Mouse (Mus musculus) adrenal gland, adult (tissue): ENCODE measurements around the gene Scrn1.
A peak's percentile ranks its signal among the peaks of the same experiment; 100 is the strongest.

ENCODE experiments used
- DNase-seq, 2 experiments: peaks; one replicate each; pipeline ENCODE4 v3.0.0; 2022 to 2023; ENCODE audit warnings: low spot score in 1 of 2; ENCODE audit not compliant: inconsistent age in 2 of 2

Scrn1 gene

DNA sequence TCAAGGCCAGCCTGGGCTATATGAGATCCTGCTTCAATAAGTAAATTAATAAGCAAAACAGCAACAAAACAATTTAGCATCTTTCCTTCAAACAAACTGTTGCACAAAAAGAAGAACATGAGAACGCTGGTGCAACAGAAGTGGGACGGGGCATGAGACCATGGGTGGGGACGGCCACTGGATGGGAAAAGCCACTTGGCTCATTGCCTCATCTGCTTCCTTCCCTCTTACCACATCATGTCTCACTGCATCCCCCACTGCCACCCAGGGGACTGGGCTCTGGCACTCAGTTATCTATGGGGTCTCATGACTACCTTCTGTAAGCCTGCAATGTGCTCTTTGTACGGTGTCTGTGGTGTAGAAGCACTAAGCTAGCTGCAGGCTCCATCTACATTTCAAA is 30.8 kb downstream of the Scrn1 start:
- DNase-seq, result peak in 1 of 2 experiments; percentile 74

DNA sequence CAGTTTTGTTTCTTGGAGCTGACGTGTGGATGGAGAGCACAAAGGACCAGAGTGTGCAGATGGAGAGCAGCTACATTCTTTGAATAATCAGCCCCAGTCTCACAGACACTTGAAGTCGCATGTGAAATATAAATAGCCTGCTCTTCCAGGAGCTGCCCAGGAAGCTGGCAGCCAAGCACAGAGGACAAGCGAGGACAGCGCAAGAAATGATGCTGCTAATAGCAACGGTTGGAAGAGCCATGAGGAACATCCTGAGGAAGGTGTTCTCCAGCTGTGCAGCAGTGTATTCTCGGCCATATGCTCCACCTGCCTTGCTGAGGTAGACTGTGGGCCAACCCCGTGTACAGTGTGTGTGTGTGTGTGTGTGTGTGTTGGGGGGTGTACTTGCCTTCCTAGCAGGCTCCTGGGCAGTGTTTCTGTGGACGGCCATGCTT is 35.2 kb downstream of the Scrn1 start:
- DNase-seq, result no peak

DNA sequence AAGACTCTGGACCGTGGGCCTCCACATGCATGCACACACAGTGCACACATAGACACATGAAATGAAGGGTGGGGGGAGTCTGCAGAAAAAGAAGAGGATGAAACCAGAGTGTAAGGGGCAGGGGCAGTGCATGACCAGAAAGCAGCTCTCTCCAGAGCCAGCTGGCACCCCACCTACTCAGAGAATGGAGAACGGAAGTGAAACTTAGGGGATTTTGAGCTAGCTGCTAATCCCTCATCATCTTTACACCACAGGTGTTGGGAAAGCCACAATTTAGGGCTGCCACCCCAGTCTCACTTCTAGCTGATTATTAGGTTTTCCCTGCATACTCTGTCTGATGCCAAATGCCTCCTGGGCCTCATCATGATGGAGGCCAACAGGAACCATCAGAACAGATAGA is 36.1 kb downstream of the Scrn1 start:
- DNase-seq, result no peak

DNA sequence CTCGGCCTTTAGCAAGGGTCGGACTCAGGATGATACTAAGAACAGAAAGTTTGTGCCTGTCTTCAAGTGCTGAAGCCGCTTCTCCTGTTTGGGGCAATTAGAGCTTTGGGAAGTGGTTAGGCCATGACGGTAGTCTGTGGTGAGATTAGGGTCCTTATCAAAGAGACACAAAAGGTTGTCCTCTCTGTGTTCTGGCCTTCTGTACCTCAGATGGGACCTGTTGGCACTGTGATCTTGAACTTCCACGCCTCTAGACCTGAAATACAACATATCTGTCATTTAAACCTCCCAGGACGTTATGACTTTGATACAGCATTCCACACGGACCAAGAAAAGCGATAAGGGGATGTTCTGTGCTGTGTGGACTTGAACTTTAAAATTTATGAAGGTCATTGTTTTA is 37.6 kb downstream of the Scrn1 start:
- peak in 1 of 2 experiments; percentile 54 for DNase-seq

DNA sequence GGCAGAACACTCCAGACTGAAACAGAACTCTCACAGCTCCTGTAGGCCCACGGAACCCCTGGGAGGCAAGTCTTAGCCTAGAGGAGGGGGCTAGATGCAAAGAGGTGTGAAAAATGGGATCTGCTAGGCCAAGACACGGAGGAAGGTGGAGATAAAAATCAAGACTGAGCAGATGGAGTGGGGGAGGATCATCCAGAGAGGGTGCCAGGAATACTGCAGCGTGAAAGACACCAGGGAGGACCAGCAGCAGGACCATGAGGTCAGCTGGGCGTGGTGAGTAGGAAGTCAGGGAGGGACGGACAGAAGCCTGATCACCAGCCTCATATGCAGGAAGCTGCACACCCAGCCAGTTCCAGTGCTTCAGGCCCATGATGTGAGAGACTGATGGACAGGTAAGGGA is 47.5 kb downstream of the Scrn1 start:
- no peak for DNase-seq

DNA sequence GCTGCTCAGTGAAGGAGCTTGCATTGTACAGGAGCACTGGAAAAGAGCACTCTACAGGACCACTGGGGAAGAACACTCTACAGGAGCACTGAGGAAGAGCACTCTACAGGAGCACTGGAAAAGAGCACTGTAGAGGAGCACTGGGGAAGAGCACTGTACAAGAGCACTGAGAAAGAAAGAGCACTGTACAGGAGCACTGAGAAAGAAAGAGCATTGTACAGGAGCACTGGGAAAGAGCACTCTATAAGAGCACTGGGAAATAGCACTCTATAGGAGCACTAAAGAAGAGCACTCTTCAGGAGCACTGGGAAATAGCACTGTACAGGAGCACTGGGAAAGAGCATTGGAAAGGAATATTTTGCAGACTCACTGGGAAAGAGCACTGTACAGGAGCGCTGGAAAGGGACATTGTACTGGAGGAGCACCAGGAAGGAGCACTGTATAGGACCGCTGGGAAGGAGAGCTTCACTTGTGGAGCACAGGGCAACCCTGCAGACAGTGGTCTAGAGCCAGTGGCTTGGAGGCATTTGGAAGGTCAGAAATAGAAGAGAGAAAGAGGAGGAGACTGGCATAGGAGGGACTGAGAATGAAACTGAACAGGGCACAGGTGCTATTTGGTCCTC is 49.7 kb downstream of the Scrn1 start:
- DNase-seq, result no peak

DNA sequence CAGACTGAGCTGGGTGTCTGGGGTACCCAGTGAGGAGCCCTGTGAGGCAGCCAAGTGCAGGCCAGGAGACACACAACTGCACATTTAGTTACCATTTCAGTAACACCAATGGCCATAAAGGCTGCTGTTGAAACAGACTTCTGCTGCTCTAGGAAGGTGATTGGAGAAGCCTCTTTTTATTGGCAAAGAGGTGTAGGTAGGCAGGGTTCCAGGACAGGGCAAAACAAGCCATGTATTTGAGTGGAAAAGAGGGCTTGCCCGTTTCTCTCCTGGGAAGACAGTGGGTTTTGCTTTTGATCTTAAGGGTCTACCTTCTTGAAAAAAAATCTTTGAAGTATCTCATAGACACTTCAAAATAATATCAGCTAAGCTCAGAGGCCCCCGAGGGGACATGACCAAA is 54.0 kb downstream of the Scrn1 start:
- no peak for DNase-seq

DNA sequence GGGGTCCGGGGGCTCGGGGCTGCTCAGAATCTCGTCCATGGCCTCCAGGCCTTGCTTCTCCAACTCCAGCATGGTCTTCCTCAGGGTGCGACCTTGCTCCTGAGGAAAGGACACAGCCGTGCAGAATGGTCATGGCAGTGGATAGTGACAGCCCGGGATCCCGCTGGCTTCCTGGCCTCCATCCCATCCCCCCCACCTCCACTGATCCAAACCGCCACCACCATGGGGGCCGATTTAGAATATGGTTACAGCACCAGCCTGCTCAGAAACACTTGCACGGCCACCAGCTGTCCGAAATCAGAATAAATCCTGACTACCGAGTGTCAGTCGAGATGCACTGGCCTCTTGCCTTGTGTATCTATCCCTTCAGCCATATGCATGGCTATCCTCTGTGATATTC is 57.0 kb downstream of the Scrn1 start:
- DNase-seq, result no peak

DNA sequence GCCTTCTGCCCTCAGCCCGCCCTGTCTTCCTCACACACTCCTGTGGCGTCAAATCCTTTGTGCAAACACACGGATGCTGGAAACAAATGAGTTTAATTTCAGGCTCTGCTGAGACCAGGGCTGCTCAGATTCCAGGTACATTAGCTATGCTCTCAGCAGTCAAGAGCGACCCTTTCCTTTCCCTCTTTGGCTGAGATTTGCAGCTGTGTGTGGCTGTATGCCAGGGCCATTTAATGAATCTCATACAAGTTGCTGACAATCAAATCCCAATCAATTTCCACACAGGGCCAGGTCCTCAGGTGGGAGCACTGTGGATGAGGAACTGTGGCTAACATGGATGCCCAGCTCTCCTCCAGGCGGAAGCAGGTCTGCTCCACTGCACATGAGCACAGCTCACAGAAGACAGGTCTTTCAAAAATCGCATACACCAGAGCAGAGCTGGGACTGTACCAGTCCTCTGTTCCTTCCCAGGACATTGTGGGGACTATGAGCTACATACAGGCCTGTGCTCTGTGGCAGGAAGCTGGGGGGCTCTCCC is 58.0 kb downstream of the Scrn1 start:
- no peak for DNase-seq

DNA sequence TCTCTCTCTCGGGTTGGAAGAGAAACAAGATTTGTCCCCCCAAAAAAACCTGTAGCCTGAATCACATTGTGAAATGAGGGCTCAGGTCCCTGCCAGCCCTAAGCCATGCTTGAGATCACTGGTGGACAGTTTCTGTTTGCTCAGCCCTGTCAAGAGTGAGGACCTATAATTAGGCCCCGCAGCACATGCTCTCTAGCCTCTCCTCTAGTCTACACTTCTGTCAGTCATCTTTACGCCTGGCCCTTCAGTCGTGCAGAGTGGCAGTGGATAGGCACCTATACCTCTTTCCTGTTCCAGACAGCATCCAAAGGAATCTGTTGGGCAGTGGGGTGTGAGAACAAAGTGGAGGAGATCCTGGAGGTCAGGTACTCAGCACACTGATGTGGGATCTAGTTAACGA is 58.5 kb downstream of the Scrn1 start:
- no peak for DNase-seq

DNA sequence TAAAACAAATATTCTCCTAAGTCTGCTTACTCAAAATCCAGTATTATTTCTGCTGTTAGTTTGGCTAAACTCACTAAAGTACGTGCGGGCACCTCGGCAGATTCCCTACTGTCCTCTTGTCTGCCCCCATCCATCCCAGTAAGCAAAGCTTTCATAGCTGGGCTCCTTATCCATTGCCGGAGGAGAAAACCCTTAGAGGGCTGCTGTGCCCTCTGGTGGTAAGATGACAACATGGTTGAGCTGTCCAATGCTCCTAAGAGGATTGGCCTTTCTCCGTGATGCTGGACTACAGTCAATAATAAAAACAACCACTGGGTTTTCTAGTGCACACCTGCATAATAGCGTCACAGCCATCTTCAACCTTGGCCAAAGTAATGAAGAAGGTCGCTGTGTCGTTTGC is 59.3 kb downstream of the Scrn1 start:
- DNase-seq, result peak; percentile 66 to 82

DNA sequence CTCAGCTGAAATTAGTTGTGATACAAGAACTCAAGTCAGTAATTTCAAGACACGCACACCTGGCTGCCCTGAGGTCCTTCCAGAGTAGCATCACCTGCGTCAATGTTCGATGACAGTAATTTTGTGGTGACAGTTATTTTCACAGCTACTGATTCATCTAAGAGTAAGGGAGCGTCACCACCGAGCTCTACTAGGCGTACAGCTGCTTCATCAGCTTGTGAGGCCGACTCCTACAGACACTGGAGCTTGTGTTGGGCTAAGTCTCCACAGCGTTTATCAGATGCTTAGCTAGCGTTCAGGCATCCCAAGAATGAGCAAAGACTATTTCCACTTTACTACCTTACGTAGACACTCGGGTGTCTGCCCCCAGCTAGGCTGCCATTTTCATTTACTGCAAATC is 60.0 kb downstream of the Scrn1 start:
- no peak for DNase-seq

DNA sequence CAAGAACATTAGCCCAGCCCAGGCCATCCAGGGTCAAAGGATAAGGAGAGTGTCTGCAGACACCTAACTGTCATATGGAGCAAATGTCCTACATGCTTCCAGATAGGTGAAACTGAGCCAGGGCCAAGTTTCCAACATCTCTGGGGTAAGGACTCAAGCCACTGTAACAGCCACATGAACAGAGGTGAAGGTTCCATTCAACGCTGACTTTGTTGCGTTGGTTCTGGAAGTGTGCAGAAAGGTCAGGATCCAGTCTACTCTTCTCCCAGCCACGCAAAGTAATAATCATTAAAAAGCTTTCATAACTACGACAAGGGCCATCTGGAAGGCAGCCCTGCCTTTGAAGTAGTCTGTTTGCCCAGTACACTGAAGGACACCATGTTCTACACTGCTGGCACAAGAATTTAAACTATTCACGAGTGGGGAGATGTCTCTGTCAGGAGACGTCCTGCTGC is 63.6 kb downstream of the Scrn1 start:
- DNase-seq, result peak; percentile 87 to 88

DNA sequence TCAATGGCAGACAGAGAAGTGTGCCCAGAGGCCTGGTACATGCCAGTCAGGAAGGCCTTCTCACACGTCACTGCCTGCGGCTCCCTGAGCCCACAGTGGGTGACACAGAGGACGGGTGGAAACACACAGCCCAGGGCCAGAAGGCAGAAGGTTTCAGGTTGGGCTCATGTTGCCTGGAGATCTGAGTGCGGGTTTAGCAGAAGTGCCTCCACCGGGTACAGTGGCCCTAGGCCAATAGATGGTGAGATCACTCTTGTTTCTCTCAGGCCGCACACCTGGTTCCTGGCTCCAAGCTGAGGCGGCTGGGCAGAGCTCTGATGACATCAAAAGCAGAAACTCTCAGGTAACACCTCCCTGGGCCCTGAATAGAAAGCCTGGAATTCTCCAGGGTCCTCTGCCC is 70.1 kb downstream of the Scrn1 start:
- no peak for DNase-seq

DNA sequence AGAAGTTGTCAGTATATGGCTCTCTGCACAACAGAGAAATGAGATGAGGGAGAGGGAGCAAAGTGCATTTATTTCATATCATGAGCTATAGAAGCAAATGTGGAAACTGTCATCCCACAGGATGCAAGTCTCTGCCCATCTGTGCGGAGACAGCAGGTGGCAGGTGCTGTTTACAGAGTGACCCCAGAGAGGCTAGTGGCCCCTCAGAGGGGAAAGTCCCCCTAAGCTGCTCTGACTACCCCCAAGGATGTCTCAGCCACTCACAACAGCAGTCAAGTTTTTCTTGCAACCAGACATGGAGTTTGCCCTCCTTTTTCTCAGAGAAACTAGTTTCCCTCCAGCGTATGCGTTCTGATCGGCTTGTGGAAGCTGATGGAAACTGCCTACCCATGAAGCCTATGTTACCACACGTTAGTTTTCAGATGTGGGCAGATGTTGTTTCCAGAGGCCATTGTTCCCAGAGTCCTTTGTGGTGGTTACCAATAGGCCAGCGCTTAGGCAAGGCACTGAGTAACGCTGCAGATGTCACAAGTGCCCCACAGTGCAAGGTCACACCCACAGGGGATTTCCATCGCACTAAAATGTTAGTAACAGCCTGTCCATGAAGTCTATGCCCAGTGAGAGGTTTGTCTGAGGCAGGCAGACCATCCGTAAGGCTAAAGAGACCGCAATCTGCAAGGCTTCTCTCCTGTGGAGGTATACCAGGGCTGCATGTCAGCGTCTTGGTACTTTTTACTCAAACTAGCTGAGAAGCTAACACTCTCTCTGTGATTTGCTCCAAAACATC is 71.5 kb downstream of the Scrn1 start:
- DNase-seq, result peak; percentile 72 to 84

DNA sequence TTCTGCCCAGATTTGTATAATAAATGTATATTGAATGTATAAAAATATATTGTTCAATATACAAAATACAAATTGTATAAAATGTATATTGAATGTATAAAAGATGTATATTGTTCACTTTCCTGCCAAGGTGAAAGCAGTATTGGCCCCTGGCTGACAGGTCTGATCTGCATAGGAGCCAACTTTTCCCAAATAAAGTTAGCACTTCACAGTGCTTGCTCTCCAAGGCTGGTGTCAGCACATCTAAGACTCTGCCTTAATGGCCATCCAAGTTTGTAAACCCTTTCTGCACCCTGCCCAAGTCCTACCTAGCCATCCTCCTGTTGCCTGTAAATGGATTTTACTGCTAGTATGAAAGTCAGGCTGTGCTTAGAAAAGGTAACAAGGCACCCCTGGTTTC is 72.2 kb downstream of the Scrn1 start:
- no peak for DNase-seq

DNA sequence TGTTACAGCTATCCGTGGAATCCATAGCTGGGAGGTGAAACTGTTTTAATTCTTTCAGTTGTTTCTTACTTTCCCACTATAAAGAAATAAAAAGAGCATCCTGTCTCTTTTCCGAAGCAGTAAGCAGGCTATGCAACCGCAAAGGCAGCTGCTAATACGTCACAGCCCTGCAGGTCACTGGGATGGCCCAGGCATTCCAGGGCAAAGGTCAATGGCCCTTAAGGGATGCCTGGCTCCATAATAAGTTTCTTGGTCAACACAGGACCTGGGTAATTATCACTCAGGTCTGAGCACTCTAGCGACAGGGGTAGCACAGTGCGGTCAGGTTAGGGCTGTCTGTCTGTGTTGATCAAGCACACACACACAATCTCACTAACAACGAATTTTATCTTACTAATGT is 75.2 kb downstream of the Scrn1 start:
- DNase-seq, result no peak

DNA sequence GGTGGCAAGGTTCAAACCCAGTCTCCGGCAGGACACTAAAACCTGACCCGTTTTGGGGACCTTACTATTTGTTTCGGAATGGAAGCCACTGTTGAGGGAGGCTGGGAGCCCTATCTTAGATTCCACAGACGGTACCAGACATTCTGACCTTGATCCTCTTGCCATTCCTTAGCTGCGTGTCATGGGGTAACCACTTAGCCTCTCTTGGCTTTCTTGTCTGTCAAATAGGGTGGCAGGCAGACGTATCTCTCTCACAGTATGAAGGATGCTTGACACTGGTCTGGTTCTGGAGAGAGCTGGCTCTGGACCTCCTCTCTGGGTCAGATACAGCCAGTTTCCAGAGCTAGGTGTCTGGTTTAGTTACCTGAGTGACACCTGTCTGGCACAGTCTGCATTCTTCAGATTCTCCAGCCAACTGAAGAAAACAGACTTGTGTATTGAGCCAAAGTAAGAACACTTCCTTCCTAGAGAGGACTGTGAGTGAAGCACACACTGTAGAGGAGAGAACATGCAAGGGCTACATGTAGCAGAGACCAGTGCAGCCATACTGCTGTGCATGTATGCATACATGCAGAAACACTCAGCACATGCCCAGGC is 80.2 kb downstream of the Scrn1 start:
- DNase-seq, result peak; percentile 25 to 42

DNA sequence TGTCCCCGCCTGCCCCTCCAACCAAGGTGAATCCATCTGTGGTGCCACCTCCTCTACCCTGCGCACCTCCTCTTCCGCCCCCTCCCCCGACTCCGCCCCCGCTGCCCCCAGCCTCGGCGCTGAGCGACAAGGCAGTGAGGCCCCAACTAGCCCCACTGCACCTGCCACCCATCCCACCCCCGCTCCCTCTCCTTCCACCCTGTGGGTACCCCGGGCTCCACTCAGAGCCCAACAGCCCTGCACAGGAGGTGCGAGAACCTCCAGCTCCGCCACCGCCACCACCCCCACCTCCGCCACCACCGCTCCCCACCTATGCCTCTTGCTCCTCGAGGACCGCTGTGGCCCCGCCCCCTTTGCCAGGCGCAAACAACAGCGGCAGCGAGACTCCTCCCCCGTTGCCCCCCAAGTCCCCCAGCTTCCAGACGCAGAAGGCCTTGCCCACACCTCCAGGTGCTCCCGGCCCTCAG is 80.8 kb downstream of the Scrn1 start:
- DNase-seq, result peak; percentile 42 to 45

DNA sequence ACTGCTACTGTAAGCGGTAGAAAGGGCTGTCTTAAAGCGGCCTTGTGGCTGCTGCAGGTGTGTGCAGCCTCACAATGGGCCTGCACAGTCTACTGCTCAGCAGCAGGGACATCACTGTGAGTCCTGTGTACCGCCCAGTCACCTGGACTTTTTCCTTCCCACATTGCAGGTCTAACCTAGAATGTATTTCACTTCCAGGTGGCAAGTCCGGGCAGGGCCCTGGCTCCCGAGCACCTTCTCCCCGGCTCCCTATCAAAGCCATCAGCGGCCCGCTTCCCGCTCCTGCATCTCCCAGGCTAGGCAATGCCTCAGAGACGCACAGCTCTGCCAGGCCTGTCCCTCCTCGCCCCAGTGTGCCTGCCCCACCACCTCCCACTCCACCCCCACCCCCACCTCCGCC is 81.3 kb downstream of the Scrn1 start:
- no peak for DNase-seq

DNA sequence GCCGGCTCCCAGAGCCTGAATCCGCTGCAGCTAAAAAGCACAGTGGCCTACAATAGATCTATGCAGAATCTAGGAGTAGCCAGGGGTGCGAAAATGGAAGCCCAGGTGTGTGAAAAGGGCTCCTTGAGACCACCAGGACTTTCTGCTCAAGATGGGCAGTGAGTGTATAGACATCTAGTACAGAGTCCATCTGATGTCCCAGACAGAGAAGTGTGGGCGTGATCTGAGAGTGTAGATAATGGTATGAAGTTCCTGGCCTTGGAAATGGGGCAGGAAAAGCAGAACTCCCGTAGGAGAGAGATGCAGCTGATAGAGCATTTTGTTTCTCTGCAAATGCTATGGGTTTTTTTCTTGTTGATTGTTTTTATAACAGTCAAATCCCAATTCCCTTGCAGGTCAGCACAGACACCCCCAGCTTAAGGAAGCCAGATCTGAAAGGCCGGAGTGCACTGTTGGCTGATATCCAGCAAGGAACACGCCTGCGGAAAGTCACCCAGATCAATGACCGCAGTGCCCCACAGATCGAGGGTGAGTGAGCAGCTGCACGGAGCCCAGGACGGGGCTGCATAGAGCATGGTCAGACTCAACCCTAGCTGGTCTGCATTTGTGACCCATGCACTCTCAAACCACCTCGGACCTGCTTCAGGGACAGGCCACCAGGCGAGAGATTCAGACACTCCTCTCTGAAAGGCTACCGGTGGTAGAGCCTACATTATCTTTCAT is 84.7 kb downstream of the Scrn1 start:
- no peak for DNase-seq
